In genomic region chr7:135715642-135716444, GRCm38 (mm10) we compare ENCODE assay signal across 7 mouse cellular contexts. TPM values are rescaled to one million over a fixed set of nuclear protein-coding genes. Genes with fewer than 3 reads are reported as not detected.
DNase-seq lines count a peak whose midpoint lies in the region; ATAC-seq and TF ChIP-seq lines count a peak whose summit lies in the region.

TSS of gene Mki67 (minus strand) at chr7:135716361.

- H3K36me3 ChIP-seq in ES-Bruce4 (ENCODE audit: control insufficient read depth, insufficient read depth, low read length, poor library complexity, severe bottlenecking): peaks cover 6% of the 10 kb centered on the region
- no peaks in the 10 kb centered on the region for H3K36me3 ChIP-seq in heart, postnatal 0 days (replicated peaks; ENCODE audit: control insufficient read depth, insufficient read depth, low read length)
- H3K36me3 ChIP-seq in limb, embryonic 13.5 days: no peaks in the 10 kb centered on the region
- H3K36me3 ChIP-seq in midbrain, embryonic 15.5 days (replicated peaks): no peaks in the 10 kb centered on the region

- TF ChIP-seq CTCF in ES-Bruce4 (IDR thresholded peaks at IDR 0.05; ENCODE audit: low read depth, low read length): no peak
- TF ChIP-seq CTCF in heart, postnatal 0 days (IDR thresholded peaks at IDR 0.05; ENCODE audit: low read depth): no peak

- WGBS in heart, postnatal 0 days: under 1% methylated on average over 74 of the region's 82 CpGs
- under 1% methylated on average over 82 of the region's 82 CpGs for WGBS in limb, embryonic 13.5 days
- under 1% methylated on average over 78 of the region's 82 CpGs for WGBS in midbrain, embryonic 15.5 days

- TF ChIP-seq EP300 in ES-Bruce4 (IDR thresholded peaks at IDR 0.05; ENCODE audit: insufficient read depth, low read depth, low read length): no peak
- no peak for TF ChIP-seq EP300 in heart, postnatal 0 days (IDR thresholded peaks at IDR 0.05; ENCODE audit: low read depth)

- peak; percentile 44 for ATAC-seq in heart, postnatal 0 days (ENCODE audit: insufficient read depth, low read depth)
- peak; percentile 67 for ATAC-seq in limb, embryonic 13.5 days (ENCODE audit: low FRiP score, low read depth)
- peak; percentile 77 for ATAC-seq in midbrain, embryonic 15.5 days (replicated peaks)

- no peaks in the 10 kb centered on the region for H3K27me3 ChIP-seq in ES-Bruce4 (ENCODE audit: control insufficient read depth, insufficient read depth, low read length, poor library complexity, severe bottlenecking)
- H3K27me3 ChIP-seq in heart, postnatal 0 days (ENCODE audit: control insufficient read depth, insufficient read depth, low read length): no peaks in the 10 kb centered on the region
- H3K27me3 ChIP-seq in limb, embryonic 13.5 days: no peaks in the 10 kb centered on the region
- no peaks in the 10 kb centered on the region; the same call in 1 of the 2 replicates for H3K27me3 ChIP-seq in midbrain, embryonic 15.5 days (replicated peaks)

- peaks cover 1% of the 10 kb centered on the region for H3K4me1 ChIP-seq in ES-Bruce4 (ENCODE audit: control insufficient read depth, insufficient read depth, low read length)
- H3K4me1 ChIP-seq in heart, postnatal 0 days (ENCODE audit: control insufficient read depth, insufficient read depth): peaks cover 5% of the 10 kb centered on the region; the same call in 1 of the 2 replicates
- peaks cover 34% of the 10 kb centered on the region for H3K4me1 ChIP-seq in limb, embryonic 13.5 days
- H3K4me1 ChIP-seq in midbrain, embryonic 15.5 days: peaks cover 7% of the 10 kb centered on the region

- no peak within 1 kb of the TSS for H3K27ac ChIP-seq in ES-Bruce4 (ENCODE audit: insufficient read depth, low read length)
- peak within 1 kb of the TSS; percentile 72 for H3K27ac ChIP-seq in heart, postnatal 0 days (ENCODE audit: low read depth)
- H3K27ac ChIP-seq in limb, embryonic 13.5 days: peak within 1 kb of the TSS; percentile 48
- no peak within 1 kb of the TSS for H3K27ac ChIP-seq in midbrain, embryonic 15.5 days

- peak within 1 kb of the TSS; percentile 66 for H3K4me2 ChIP-seq in heart, postnatal 0 days (ENCODE audit: low read depth, low read length)
- H3K4me2 ChIP-seq in limb, embryonic 13.5 days (replicated peaks): peak within 1 kb of the TSS; percentile 74
- peak within 1 kb of the TSS; percentile 99 for H3K4me2 ChIP-seq in midbrain, embryonic 15.5 days

- H3K4me3 ChIP-seq in ES-Bruce4 (ENCODE audit: low read depth, low read length): peak within 1 kb of the TSS; percentile 98
- H3K4me3 ChIP-seq in heart, postnatal 0 days (ENCODE audit: low read depth, low read length): peak within 1 kb of the TSS; percentile 93
- peak within 1 kb of the TSS; percentile 90 for H3K4me3 ChIP-seq in limb, embryonic 13.5 days
- peak within 1 kb of the TSS; percentile 77 for H3K4me3 ChIP-seq in midbrain, embryonic 15.5 days

- TF ChIP-seq POLR2A in ES-Bruce4 (IDR thresholded peaks at IDR 0.05; ENCODE audit: insufficient read depth, low read length): no peak

- peak; percentile 20 to 36 for DNase-seq in B cell, adult 2 months
- peak; percentile 60 for DNase-seq in embryo, embryonic 9.5 days (ENCODE audit: extremely low spot score)
- peak; percentile 18 for DNase-seq in heart, postnatal 0 days (ENCODE audit: low spot score)
- peak; percentile 44 to 48 for DNase-seq in thymus, postnatal 10 days (ENCODE audit: low spot score in 2 of 2)

- peak within 1 kb of the TSS; percentile 98 for H3K9ac ChIP-seq in ES-Bruce4 (ENCODE audit: low read depth, poor library complexity, severe bottlenecking)
- H3K9ac ChIP-seq in heart, postnatal 0 days (replicated peaks; ENCODE audit: low read depth, low read length): peak within 1 kb of the TSS; percentile 60
- H3K9ac ChIP-seq in limb, embryonic 13.5 days: peak within 1 kb of the TSS; percentile 90
- H3K9ac ChIP-seq in midbrain, embryonic 15.5 days: peak within 1 kb of the TSS; percentile 36

- no peaks in the 10 kb centered on the region for H3K9me3 ChIP-seq in ES-Bruce4 (replicated peaks; ENCODE audit: control insufficient read depth, insufficient read depth, low read length, poor library complexity, severe bottlenecking)
- H3K9me3 ChIP-seq in heart, postnatal 0 days (replicated peaks; ENCODE audit: control insufficient read depth, low read length): no peaks in the 10 kb centered on the region
- no peaks in the 10 kb centered on the region for H3K9me3 ChIP-seq in limb, embryonic 13.5 days
- no peaks in the 10 kb centered on the region for H3K9me3 ChIP-seq in midbrain, embryonic 15.5 days

RNA-seq across cellular contexts. Expression of gene Mki67, which starts in this region (rescaled TPM):
- 217 and 225 TPM in 2 replicates for polyA plus RNA-seq in ES-Bruce4 (2011; ENCODE audit: insufficient read depth, insufficient read length, low read depth, missing spikeins)
- 24.2 and 38.3 TPM in 2 replicates for total RNA-seq in heart, postnatal 0 days (2014; rRNA removed; ENCODE audit: low replicate concordance)
- 5.7 and 8.0 TPM in 2 replicates for polyA plus RNA-seq in heart, postnatal 0 days (2015; fragmentation: Nextera tagmentation; extraction: Ambion mirVana)
- polyA plus RNA-seq in limb, embryonic 13.5 days (2015; fragmentation: Nextera tagmentation; extraction: Ambion mirVana): 38.5 and 39.4 TPM in 2 replicates
- 6.0 and 6.5 TPM in 2 replicates for polyA plus RNA-seq in midbrain, embryonic 15.5 days (2015; fragmentation: Nextera tagmentation; extraction: Ambion mirVana)

Comparison
In these comparisons a context has a peak if more than half of its experiments do, and no peak if none do; other contexts are left out.
1. H3K27ac ChIP-seq: peak in heart, postnatal 0 days (single experiment) and limb, embryonic 13.5 days (single experiment); none in ES-Bruce4 (single experiment) and midbrain, embryonic 15.5 days (single experiment).
2. H3K9ac ChIP-seq: peak in every context shown above with its lines; median percentile 98 in ES-Bruce4; 90 in limb, embryonic 13.5 days; 60 in heart, postnatal 0 days; 36 in midbrain, embryonic 15.5 days.
3. Peak in every context shown above with its lines, with median percentiles within 50 percentile points of each other: DNase-seq, H3K4me3 ChIP-seq, ATAC-seq and H3K4me2 ChIP-seq.